ENCODE assay signal across 8 mouse cellular contexts in the genomic region with DNA sequence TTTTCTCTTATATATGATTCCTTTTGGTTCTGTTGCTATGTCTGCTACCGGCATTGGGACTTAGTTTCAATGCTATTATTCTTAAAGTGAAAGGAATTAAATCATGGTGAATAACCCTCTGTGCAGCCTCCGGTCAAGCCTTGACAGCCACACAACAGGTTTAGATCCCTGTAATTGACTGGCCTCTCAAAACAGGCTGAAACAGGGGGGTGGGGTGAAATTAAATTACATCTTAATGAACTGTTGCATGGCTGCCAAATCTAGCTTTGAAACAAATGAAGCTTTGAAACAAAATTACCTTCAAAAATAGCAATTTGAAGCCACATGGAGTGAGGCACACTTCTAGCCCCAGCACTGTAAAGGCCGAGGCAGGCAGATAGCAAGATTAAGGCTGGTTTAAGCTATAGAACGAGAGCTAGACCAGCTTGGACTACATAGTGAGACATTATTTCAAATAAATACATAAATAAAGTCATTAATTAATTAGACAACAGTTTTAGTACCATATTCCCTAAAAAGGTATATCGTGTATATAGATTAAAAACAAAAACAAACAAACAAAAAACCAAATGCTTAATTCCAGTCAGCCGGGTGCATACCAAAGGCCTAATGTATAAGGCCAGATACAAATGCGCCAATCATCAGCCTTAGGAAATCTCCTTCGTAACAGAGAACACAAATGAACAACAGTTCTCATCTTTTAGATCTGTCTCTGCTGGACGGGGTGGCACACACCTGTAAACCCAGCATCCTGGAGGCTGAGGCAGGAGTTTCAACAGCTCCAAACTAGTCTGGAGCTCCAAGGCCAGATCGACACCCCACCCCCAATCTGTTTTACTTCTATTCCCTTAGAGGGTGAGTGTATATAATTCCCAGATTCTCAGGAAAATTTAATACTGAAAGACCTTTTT. TPM values are rescaled to one million over a fixed set of nuclear protein-coding genes. Genes with fewer than 3 reads are reported as not detected.
DNase-seq lines count a peak whose midpoint lies in the region; ATAC-seq lines count a peak whose summit lies in the region.

No protein-coding gene starts in this region.

- intact Hi-C loops in heart, postnatal 25 days (cut with DNase I), result no loop called here

- H3K27ac ChIP-seq in heart, embryonic 15.5 days, result no peak overlapping the region
- H3K27ac ChIP-seq in hindbrain, embryonic 16.5 days (ENCODE audit: low read depth, low read length), result peak overlapping the region; percentile 91

- no peaks in the 10 kb centered on the region for H3K27me3 ChIP-seq in heart, embryonic 15.5 days
- no peaks in the 10 kb centered on the region for H3K27me3 ChIP-seq in hindbrain, embryonic 16.5 days (replicated peaks; ENCODE audit: control insufficient read depth, insufficient read depth, low read length)

- no peak for ATAC-seq in heart, embryonic 15.5 days (replicated peaks; ENCODE audit: insufficient number of reproducible peaks, insufficient read depth, low FRiP score, low read depth)
- ATAC-seq in hindbrain, embryonic 16.5 days, result peak; percentile 18; the same call in 1 of the 2 replicates
- no peak for ATAC-seq in inflammation-experienced regulatory T-cells, adult 6 months

- H3K4me1 ChIP-seq in heart, embryonic 15.5 days (replicated peaks), result peaks cover 7% of the 10 kb centered on the region; the same call in 1 of the 2 replicates
- H3K4me1 ChIP-seq in hindbrain, embryonic 16.5 days (ENCODE audit: control insufficient read depth, insufficient read depth, low read depth, low read length), result peaks cover 14% of the 10 kb centered on the region

- no peaks in the 10 kb centered on the region for H3K9me3 ChIP-seq in heart, embryonic 15.5 days (replicated peaks)
- H3K9me3 ChIP-seq in hindbrain, embryonic 16.5 days (ENCODE audit: control insufficient read depth, low read length), result no peaks in the 10 kb centered on the region

- H3K9ac ChIP-seq in heart, embryonic 15.5 days, result peak overlapping the region; percentile 76
- peak overlapping the region; percentile 90 for H3K9ac ChIP-seq in hindbrain, embryonic 16.5 days (ENCODE audit: low read depth, low read length)

- DNase-seq in heart, postnatal 25 days (ENCODE audit: low spot score), result no peak
- DNase-seq in embryo, embryonic 10.5 days (ENCODE audit: low spot score), result peak; percentile 57
- DNase-seq in neural tube, embryonic 10.5 days (ENCODE audit: extremely low spot score, low spot score), result peak; percentile 24
- DNase-seq in layer of hippocampus, adult 11-12 months (ENCODE audit: low spot score), result no peak
- DNase-seq in urinary bladder, postnatal 4 days (ENCODE audit: low spot score in 2 of 2), result no peak

- H3K4me3 ChIP-seq in heart, embryonic 15.5 days, result peak overlapping the region; percentile 76
- peak overlapping the region; percentile 72 for H3K4me3 ChIP-seq in hindbrain, embryonic 16.5 days (ENCODE audit: low read length)

- H3K36me3 ChIP-seq in heart, embryonic 15.5 days, result peaks cover 7% of the 10 kb centered on the region; the same call in 1 of the 2 replicates
- no peaks in the 10 kb centered on the region for H3K36me3 ChIP-seq in hindbrain, embryonic 16.5 days (ENCODE audit: control insufficient read depth, insufficient read depth, low read length)

- WGBS in heart, embryonic 15.5 days, result 41% methylated on average over 10 of the region's 10 CpGs
- 10% methylated on average over 10 of the region's 10 CpGs for WGBS in hindbrain, embryonic 16.5 days

- peak overlapping the region; percentile 78 for H3K4me2 ChIP-seq in heart, embryonic 15.5 days
- H3K4me2 ChIP-seq in hindbrain, embryonic 16.5 days (ENCODE audit: low read length), result peak overlapping the region; percentile 82

RNA-seq across cellular contexts. Expression of gene Zfp9, which starts 1.0 kb away (rescaled TPM):
- polyA plus RNA-seq in heart, embryonic 15.5 days (2015; fragmentation: Nextera tagmentation; extraction: Ambion mirVana), result 5.2 and 6.2 TPM in 2 replicates
- total RNA-seq in heart, postnatal 25 days (2021), result 1 to 10 TPM; 5.1 to 5.2 TPM
- polyA plus RNA-seq in hindbrain, embryonic 16.5 days (2015; fragmentation: Nextera tagmentation; extraction: Ambion mirVana), result 10.0 and 12.0 TPM in 2 replicates
- under 1 TPM in 1 of 3 experiments, not detected in 2; 0.20 TPM for polyA plus RNA-seq in inflammation-experienced regulatory T-cells, adult 6 months (2017; shearing (Covaris generic))

RNA-seq across cellular contexts. Expression of gene Zfp248, which starts 22.8 kb away (rescaled TPM):
- 3.8 and 5.4 TPM in 2 replicates for polyA plus RNA-seq in heart, embryonic 15.5 days (2015; fragmentation: Nextera tagmentation; extraction: Ambion mirVana)
- total RNA-seq in heart, postnatal 25 days (2021), result 1 to 10 TPM; 2.1 to 2.5 TPM
- polyA plus RNA-seq in hindbrain, embryonic 16.5 days (2015; fragmentation: Nextera tagmentation; extraction: Ambion mirVana), result 17.8 and 18.3 TPM in 2 replicates
- 1 to 10 TPM; 7.0 to 7.7 (median 7.3) TPM for polyA plus RNA-seq in inflammation-experienced regulatory T-cells, adult 6 months (2017; shearing (Covaris generic))

RNA-seq across cellular contexts. Expression of gene Bms1, which starts 58.9 kb away (rescaled TPM):
- 17.3 and 21.9 TPM in 2 replicates for polyA plus RNA-seq in heart, embryonic 15.5 days (2015; fragmentation: Nextera tagmentation; extraction: Ambion mirVana)
- 10 to 100 TPM; 22.0 to 24.7 TPM for total RNA-seq in heart, postnatal 25 days (2021)
- polyA plus RNA-seq in hindbrain, embryonic 16.5 days (2015; fragmentation: Nextera tagmentation; extraction: Ambion mirVana), result 19.1 and 21.2 TPM in 2 replicates
- 10 to 100 TPM; 26.1 to 29.9 (median 26.6) TPM for polyA plus RNA-seq in inflammation-experienced regulatory T-cells, adult 6 months (2017; shearing (Covaris generic))

Comparison
In these comparisons a context has a peak if more than half of its experiments do, and no peak if none do; other contexts are left out.
1. DNase-seq: peak in embryo, embryonic 10.5 days (single experiment) and neural tube, embryonic 10.5 days (single experiment); none in heart, postnatal 25 days (single experiment), layer of hippocampus, adult 11-12 months (single experiment) and urinary bladder, postnatal 4 days (0 of 2).